Mouse (Mus musculus): Measurements from ENCODE around the gene Lgals1. TPM values are rescaled to one million over a fixed set of nuclear protein-coding genes. Genes with fewer than 3 reads are reported as not detected.

The Lgals1 gene
- polyA plus RNA-seq, 1 experiment: 194 TPM

GRCm38 (mm10) chr15:78896149-78896548 is 30.4 kb upstream of the Lgals1 start:
- DNase-seq (ENCODE audit: low read depth): no peak
- TF ChIP-seq CTCF (IDR thresholded peaks at IDR 0.05; ENCODE audit: borderline replicate concordance, extremely low read depth, insufficient read depth, insufficient read length) (no peak), POLR2A (IDR thresholded peaks at IDR 0.05; ENCODE audit: borderline replicate concordance, extremely low read depth, insufficient read depth, insufficient read length, poor library complexity, severe bottlenecking) (no peak)

- DNase-seq (ENCODE audit: low read depth): no peak
- TF ChIP-seq CTCF (IDR thresholded peaks at IDR 0.05; ENCODE audit: borderline replicate concordance, extremely low read depth, insufficient read depth, insufficient read length): no peak
- TF ChIP-seq POLR2A (IDR thresholded peaks at IDR 0.05; ENCODE audit: borderline replicate concordance, extremely low read depth, insufficient read depth, insufficient read length, poor library complexity, severe bottlenecking): no peak
These were observed 29.0 kb upstream of the Lgals1 start for GRCm38 (mm10) chr15:78897488-78897887.

GRCm38 (mm10) chr15:78898507-78899001 is 28.0 kb upstream of the Lgals1 start:
- DNase-seq (ENCODE audit: low read depth): no peak
- TF ChIP-seq CTCF (IDR thresholded peaks at IDR 0.05; ENCODE audit: borderline replicate concordance, extremely low read depth, insufficient read depth, insufficient read length) (no peak), POLR2A (IDR thresholded peaks at IDR 0.05; ENCODE audit: borderline replicate concordance, extremely low read depth, insufficient read depth, insufficient read length, poor library complexity, severe bottlenecking) (no peak)

- DNase-seq (ENCODE audit: low read depth): no peak
- TF ChIP-seq POLR2A (IDR thresholded peaks at IDR 0.05; ENCODE audit: borderline replicate concordance, extremely low read depth, insufficient read depth, insufficient read length, poor library complexity, severe bottlenecking) (no peak), CTCF (IDR thresholded peaks at IDR 0.05; ENCODE audit: borderline replicate concordance, extremely low read depth, insufficient read depth, insufficient read length) (no peak)
These were observed 27.2 kb upstream of the Lgals1 start, which contains the start of gene Gm49510 for GRCm38 (mm10) chr15:78899409-78899739. Gm49510 (plus strand) TSS chr15:78899667.

GRCm38 (mm10) chr15:78899740-78900584 is 26.6 kb upstream of the Lgals1 start, which contains the start of gene Sh3bp1:
Sh3bp1 (plus strand) TSS chr15:78899768.
- 0 out of 2 replicates have a peak, but pooled peaks have one; percentile 5 for TF ChIP-seq POLR2A (IDR thresholded peaks at IDR 0.05; ENCODE audit: borderline replicate concordance, extremely low read depth, insufficient read depth, insufficient read length, poor library complexity, severe bottlenecking)
- no peak for TF ChIP-seq CTCF (IDR thresholded peaks at IDR 0.05; ENCODE audit: borderline replicate concordance, extremely low read depth, insufficient read depth, insufficient read length)
- DNase-seq (ENCODE audit: low read depth): peak; percentile 64

- no peak for DNase-seq (ENCODE audit: low read depth)
- TF ChIP-seq CTCF (IDR thresholded peaks at IDR 0.05; ENCODE audit: borderline replicate concordance, extremely low read depth, insufficient read depth, insufficient read length): no peak
- no peak for TF ChIP-seq POLR2A (IDR thresholded peaks at IDR 0.05; ENCODE audit: borderline replicate concordance, extremely low read depth, insufficient read depth, insufficient read length, poor library complexity, severe bottlenecking)
These were observed 25.7 kb upstream of the Lgals1 start for GRCm38 (mm10) chr15:78900585-78901421.

- TF ChIP-seq POLR2A (IDR thresholded peaks at IDR 0.05; ENCODE audit: borderline replicate concordance, extremely low read depth, insufficient read depth, insufficient read length, poor library complexity, severe bottlenecking): no peak
- no peak for TF ChIP-seq CTCF (IDR thresholded peaks at IDR 0.05; ENCODE audit: borderline replicate concordance, extremely low read depth, insufficient read depth, insufficient read length)
These were observed 25.1 kb upstream of the Lgals1 start for GRCm38 (mm10) chr15:78901422-78901789.

GRCm38 (mm10) chr15:78903243-78903642 is 23.3 kb upstream of the Lgals1 start:
- TF ChIP-seq CTCF (IDR thresholded peaks at IDR 0.05; ENCODE audit: borderline replicate concordance, extremely low read depth, insufficient read depth, insufficient read length) (peak; percentile 83; the same call in 1 of the 2 replicates), POLR2A (IDR thresholded peaks at IDR 0.05; ENCODE audit: borderline replicate concordance, extremely low read depth, insufficient read depth, insufficient read length, poor library complexity, severe bottlenecking) (no peak)
- peak; percentile 79 for DNase-seq (ENCODE audit: low read depth)

More at GRCm38 (mm10) chr15:78901422-78901789, 25.1 kb upstream of the Lgals1 start:
- DNase-seq (ENCODE audit: low read depth): no peak

GRCm38 (mm10) chr15:78908399-78908798 is 18.1 kb upstream of the Lgals1 start:
- no peak for DNase-seq (ENCODE audit: low read depth)
- no peak for TF ChIP-seq CTCF (IDR thresholded peaks at IDR 0.05; ENCODE audit: borderline replicate concordance, extremely low read depth, insufficient read depth, insufficient read length)
- no peak for TF ChIP-seq POLR2A (IDR thresholded peaks at IDR 0.05; ENCODE audit: borderline replicate concordance, extremely low read depth, insufficient read depth, insufficient read length, poor library complexity, severe bottlenecking)

- DNase-seq (ENCODE audit: low read depth): no peak
These were observed 17.5 kb upstream of the Lgals1 start for GRCm38 (mm10) chr15:78908982-78909381.

GRCm38 (mm10) chr15:78912040-78912439 is 14.5 kb upstream of the Lgals1 start:
- DNase-seq (ENCODE audit: low read depth): peak; percentile 70
- TF ChIP-seq POLR2A (IDR thresholded peaks at IDR 0.05; ENCODE audit: borderline replicate concordance, extremely low read depth, insufficient read depth, insufficient read length, poor library complexity, severe bottlenecking): no peak
- peak; percentile 58 for TF ChIP-seq CTCF (IDR thresholded peaks at IDR 0.05; ENCODE audit: borderline replicate concordance, extremely low read depth, insufficient read depth, insufficient read length)

More at GRCm38 (mm10) chr15:78908982-78909381, 17.5 kb upstream of the Lgals1 start:
- TF ChIP-seq POLR2A (IDR thresholded peaks at IDR 0.05; ENCODE audit: borderline replicate concordance, extremely low read depth, insufficient read depth, insufficient read length, poor library complexity, severe bottlenecking) (no peak), CTCF (IDR thresholded peaks at IDR 0.05; ENCODE audit: borderline replicate concordance, extremely low read depth, insufficient read depth, insufficient read length) (no peak)
